Mouse (Mus musculus): ENCODE results near the gene Nt5c1a. TPM values are rescaled to one million over a fixed set of nuclear protein-coding genes. Genes with fewer than 3 reads are reported as not detected.
"Not testable (repeated sequence)": the region's sequence is repeated elsewhere in the genome, so short reads cannot be mapped to it uniquely, and the experiment has no call there.

Nt5c1a gene
- total RNA-seq (2021) = 10 to 100 TPM; 44.9 to 55.3 TPM
- long read RNA-seq, experiment 1, partial matches to known transcripts = 0 of 1 reads
- long read RNA-seq, experiment 1, other reads (novel, unspliced or antisense) = 1 of 1 reads
- long read RNA-seq, experiment 2 = 0 reads

DNA sequence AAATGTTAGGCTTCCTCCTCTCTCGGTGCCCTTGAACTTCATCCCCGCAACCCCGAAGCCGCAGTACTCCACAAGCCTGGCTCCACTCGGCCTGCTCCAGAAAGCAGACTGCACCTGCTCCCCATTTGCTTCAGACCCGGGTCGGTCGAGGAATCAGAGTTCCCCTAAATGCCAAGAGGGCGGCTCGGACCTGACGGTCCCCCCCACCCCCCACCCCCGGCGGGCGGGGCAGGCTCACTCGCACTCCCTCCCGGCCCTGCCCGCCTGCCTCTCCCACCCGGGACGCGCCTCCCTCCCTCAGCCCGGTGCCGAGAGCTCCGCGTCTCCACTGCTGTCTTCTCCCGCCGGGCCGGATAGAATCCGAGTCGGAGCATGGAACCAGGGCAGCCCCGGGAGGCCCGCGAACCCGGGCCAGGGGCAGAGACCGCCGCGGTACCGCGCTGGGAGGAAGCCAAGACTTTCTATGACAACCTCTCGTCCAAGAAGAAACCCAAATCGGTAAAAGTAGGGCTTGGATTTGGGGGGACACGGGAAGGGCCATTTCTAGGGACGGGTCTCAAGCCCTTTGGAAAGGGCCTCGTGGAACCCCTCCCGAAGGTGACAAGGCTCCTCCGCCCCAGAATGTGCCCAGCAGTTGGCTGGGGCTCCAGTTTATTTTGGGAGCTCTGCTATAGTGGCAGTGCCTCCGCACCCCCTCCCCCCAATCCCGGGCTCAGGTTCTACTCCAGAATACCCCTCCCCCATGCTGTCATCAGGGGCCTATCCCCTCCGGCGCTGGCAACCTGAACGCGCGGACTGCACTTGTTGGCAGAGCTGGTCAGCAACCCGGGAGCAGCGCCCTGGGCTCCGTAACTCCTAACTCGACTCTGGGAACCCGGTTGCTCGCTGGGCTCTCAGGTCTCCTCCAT, at the start of gene Nt5c1a:
Gene Nt5c1a, plus strand, starts transcription at position 319 of the 908 bp plus-strand sequence.
- peak; percentile 79 to 88 for DNase-seq

DNA sequence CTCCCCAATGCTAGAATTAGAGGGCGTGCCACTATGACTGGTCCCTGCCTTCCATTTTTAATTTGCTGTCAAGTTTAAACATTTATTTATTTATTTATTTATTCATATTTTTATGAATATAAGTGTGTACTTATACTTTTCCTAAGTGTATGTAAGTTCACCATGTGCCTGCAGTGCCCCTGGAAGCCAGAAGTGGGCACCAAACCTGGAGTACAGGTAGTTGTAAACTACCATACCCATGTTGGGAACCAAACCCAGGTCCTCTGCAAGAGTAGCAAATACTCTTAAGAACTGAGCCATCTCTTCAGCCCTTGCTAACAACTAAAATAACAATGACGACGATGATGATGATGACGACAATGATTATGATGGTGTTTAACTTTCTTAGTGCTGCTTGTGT, 49.3 kb upstream of the Nt5c1a start:
- DNase-seq = no peak

DNA sequence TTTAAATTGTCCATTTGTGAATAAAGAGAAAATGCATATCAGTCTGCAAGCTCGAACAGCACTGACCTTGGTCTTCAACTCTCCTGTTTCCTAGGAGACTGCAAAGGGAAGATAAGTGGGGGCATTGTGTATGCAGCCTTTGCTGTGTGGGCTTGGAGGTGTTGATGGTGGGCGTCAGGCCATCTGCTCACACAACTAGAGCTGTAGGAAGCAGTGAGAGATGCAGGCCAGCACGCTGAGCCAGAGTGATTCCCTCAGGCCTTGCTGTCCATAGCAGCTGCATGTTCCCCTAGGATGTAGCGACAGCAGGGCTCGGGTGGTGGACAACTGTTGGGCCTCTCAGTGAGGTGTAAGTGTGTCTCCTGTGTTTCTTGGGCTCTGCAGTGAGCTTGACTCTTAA, 48.3 kb upstream of the Nt5c1a start:
- no peak for DNase-seq

DNA sequence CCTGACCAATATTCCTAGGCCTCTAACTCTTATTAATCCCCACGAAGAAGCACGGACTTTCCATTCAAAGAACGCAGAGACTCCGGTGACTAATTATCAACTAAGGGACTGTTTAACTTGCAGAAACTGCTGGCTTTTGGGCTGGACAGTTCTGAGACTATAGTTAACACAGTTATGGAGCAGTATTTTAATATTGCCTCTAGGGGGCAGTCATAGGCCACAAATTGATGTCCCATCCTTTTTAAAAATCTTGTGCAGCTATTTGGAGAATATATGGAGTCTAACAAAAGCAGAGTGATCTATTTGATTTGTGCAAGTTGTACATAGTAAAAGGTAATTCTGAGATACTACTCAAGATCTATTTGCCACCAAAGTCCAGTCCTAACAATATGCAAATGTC, 46.3 kb upstream of the Nt5c1a start:
- DNase-seq = peak in 1 of 2 experiments; percentile 40

DNA sequence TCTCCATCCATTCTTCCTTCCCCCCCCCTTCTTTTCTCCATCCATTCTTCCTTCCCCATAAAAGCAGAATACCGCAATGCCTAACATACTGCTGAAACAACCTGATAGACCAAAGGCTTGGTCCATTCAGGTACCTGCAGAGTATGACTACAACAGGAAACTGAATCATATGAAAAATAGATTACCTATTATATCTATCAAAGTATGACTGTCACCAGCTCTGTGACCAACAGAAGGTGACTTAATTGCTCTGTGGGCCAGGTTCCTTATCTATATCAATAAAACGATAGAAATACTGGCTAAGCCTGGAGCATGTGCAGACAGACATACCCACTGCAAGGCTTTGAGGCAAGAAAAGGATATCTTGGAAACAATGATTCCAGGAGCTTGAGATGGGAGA, 45.9 kb upstream of the Nt5c1a start:
- DNase-seq = no peak

DNA sequence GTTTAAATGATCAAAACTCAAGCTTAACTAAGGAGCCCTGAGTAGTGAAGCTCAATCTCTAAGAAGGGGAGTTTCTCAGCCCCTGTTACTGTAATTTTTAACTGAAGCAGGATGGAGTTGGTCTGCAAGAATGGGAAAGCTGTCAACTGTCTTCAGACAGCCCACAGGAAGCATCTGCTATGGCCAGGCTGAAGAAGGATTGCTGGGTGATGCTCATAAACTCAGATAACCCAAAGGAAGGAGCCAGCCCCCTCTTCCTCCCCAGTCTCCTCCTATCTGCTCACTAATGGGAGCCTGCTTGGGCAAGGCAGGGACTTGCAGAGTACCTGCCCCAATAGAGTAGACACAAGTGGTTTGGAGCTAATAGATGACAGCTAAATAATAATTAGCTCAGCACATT, 45.5 kb upstream of the Nt5c1a start:
- no peak for DNase-seq

DNA sequence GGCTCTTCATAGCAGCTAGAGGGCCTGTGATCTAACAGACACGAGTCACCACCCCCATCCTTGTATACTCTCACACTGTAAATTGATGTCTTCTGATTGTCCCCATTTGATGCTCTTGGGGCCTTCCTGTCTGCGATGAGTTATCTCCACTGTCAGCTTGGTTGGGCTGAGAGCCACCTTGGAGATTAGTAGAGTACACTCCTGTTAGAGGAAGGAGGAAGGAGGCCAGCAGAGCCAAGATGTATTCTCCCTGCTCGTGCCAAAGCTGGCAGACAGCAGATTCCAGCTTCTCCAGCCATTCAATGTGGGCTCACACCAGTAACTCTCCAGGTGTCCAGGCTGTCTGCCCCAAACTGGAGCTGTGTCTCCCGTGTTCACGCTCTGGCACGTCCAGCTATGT, 40.7 kb upstream of the Nt5c1a start:
- no peak for DNase-seq

DNA sequence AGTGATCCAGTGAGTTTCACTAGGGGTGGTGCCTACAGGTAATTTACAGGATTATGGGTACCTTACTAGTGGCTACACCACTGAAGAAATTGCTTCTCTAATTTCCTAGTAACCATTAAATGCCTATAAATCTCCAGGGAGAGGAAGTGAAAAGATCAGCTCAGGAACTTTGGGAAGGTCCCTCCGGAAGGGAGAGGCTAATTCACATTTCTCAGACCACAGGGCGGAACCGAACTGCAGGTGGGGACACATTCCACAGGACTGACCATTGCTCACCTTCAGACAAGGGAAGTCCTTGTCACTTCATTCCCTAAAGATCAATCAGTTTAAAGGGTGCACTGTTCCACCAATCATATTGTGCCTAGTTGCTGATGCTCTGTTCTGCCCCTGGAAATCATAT, 40.1 kb upstream of the Nt5c1a start:
- DNase-seq = not testable (repeated sequence)

DNA sequence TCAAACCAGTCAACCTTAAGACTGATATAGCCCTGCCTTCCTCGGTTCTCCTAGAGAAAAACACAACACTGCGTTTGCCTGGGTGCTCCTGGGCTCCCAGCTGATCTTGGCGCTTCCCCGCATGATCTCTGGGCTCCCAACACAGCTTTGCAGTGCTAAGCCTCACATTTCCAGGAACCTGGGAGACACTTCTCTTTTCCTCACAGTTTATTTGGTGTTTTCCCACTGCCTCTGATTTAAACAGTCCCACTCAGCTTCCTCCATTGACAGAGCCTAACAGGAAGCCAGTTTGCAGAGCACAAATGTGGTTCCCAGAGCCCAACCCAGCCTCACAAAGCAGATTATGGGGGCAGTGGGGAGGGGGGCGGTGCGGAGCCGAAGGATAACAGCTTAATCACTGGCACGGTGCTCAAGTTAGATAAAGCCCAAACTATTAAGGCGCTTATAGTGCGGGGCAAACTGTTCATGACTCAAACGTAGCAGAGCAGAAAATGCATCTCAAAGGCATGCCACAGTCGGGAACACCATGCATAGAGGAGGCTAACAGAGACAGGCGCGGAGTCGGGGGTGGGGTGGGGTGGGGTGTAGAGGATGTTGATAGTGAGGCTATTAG, 38.9 kb upstream of the Nt5c1a start:
- DNase-seq = no peak

DNA sequence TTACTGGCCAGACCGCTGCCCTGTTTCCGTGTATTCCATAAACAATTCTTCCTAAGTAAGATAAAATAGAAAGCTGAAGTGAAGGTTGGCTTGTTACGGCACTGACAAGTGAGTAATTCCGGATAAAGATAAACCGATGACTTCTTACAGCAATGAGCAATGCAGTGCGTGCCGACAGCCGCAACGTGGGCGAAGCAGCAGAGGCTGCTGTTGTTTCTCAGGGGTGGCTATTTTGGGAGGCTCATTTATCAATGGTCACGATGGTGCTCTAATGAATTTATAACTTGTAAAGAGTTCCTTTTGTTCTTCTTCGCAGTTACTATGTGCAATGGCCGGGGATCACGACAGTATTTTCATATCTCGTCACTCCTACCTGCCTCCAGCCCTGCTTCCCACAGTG, 37.1 kb upstream of the Nt5c1a start:
- DNase-seq = peak; percentile 21 to 24

DNA sequence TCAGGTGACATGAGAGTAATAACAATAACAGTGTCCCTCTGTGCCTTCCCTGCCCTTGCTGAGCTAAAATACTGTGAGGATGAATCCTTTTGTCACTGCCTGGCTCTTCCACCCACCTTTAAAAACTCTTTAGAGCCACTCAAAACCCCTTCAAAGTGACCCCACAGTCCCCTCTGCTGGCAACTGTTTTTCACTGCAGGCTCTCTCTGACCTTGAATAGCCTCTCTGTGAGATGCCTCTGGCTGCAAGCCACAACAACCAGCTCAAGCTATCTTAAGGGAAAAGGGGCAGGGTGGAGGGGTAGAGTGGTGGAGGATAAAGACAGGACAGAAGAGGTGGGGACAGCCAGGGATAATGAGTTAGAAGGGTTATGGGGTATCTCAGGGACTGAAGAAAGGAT, 29.5 kb upstream of the Nt5c1a start:
- DNase-seq = peak; percentile 52 to 63

DNA sequence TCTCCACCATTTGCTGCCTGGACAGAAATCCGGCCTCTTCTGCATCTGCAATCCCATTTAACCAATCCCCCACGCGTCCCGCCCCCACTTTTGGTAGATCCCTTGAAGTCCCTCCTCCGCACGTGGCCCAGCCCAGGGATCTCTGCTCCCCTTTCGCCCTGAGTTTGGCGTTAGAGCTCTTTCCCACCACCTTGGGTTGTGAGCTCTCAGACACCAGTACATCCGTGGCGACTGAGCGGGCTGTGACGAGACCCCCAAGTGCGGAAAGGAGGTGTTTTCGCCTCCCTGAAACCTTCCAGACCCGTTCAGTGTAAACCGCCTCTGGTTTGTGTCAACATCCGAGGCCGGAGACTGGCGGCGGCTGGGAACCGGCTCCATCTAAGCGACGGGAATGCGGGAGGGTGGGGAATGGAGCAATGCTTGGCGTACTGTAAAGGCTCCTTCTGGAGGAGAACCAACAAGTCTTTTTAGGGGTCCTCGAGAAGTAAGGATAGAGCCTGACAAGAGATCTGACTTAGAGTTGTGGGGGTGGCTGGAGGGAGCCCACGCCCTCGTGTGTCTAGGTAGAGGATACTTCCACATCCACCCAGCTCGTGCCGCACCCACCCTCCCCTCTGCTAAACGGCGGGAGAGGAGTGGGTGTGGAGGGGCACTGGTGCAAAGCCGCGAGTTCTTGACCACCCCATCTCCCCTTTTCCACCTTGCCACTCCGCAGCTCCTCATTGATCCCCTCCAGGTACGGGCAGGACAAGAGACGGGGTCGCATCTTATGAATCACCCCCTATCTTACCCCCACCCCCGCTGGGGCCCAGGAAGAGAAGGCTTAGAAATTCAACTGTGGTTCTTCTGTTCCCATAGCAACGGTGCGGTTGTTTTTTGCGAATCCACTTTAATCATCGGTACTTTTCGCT, 18.7 kb upstream of the Nt5c1a start, which contains the start of gene Hpcal4:
Gene Hpcal4, plus strand, starts transcription at position 900 of the 911 bp plus-strand sequence.
- DNase-seq = peak; percentile 72 to 79

DNA sequence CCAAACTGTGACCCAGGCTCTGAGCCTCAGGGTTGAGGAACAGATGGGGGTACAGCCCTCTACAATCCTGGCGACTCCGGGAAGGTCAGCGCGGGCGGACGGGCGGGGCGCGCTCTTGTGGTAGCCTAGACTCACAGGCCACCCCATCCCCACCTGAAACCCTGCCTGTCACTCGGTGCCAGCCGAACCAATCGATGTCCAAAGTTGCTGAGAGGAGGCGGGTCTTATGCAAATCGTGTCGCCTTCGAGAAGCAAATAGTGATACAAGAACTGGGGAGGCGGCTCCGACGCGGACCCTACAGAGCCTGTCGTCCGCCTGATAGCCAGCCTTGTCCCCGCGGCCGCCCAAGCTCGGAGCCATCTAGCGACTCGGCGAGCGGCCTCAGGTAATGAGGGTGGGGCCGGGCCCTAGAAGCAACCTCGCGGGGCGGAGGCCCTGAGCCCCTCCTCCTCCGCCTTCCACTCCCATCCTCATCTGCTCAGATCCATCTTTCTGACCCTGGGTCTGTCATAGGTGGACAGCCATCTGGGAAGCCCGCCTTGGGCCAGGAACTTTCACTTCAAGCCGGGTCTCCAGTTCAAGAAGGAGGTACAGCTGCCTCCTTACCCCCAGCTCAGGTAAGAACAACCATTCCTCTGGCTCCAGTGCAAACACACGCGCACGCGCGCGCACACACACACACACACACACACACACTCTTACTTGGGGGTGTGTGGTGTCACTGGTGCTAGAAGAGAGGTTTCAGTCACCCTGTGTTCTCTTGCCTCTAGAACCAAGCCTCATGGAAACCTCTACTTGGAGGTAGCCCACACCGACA, 17.9 kb upstream of the Nt5c1a start:
- peak; percentile 84 to 87 for DNase-seq

DNA sequence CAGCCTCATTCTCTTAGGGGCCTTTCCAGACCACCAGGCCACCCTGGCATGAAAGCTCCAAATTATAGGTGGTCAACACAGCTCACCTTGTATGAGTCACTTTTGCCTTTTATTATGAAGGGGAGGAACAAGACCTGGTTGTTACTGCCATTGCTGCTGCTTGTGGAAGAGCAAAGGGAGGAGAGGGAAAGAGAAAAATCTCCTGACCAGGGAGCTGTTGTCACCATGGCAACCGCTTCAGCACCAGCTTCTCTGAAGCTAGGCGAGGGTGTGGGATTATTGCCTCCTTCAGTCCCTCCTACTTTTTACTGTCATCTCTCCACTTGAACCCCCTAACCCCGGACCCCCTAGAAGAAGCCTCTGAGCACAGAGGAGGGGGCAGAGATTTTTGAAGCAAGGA, 16.5 kb upstream of the Nt5c1a start:
- no peak for DNase-seq

DNA sequence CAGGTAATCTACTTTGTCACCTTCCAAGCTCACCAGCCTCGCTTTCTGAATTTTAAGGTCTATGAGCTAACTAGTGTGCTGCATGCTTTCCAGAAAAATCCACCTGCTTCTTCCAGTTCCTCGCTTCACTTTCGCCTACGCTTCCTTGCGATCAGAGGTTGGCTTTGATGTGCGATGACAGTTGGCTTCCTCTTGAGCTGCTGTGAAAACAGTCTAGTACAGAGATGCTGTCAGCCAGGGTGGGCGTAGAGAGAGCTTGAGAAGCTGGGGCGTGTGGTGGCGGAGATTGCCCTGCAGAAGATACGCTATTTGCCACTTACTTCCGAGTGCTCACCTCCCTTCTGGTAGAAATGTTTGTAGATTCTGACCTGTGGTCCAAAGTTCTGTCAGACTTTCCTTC, 9.0 kb upstream of the Nt5c1a start:
- no peak for DNase-seq

DNA sequence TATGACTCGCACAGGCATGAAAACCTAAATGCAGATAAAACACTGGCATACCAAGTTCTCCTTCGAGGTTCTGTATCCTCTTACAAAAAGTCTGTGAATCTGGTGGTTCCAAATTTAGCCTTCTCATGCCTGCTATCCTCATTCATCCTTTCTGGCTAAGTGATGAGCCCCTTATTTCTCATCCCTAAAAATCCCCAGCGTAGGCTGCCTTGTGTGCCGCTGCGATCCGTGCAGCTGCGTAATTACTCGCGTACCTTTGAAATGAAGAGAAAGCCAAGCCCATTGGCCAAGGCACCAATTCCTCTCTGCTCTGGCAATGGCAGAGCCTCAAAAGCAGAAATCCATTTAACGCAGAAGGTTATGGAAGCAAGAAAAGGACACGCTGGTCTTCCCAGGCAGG, 7.5 kb upstream of the Nt5c1a start:
- DNase-seq = no peak

DNA sequence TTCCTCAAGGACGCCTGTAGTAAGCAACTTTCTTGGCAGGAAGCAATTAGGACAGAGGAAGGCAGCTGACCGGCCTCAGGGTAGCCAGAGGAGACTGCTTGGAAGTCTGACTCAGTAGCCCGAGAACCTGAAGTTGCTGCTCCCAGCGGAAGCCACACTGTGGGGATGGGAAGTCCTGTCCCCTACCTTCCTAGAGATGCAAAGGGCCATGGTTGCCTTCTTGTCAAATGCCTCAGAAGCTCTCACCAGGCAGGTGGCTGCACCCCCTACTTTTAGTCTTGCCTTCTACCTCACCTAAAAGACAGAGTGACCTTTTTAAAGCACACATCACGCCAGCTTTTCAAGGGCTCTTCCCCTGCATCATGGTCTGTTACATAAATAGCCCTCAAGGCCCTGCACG, 4.6 kb upstream of the Nt5c1a start:
- DNase-seq = peak; percentile 42 to 49

DNA sequence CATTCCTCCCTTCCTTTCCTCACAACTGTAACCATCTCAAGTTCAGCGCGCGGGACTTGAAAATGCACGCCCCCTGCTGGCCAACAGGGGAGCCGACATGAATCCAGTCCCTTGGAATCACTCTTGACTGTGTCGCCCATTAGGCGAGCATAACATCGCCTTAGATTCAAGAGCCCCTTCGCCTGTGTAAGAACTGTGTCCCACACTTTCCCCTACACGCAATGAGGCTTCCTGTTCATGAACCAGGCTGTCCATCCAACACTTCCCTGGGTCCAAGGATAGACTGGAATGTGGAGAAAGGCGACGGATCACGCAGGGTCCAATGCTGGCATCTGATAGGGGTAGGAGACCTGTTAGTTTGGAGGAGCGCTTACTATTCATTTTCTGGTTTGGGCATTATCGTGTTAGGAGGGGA, 526 bp upstream of the Nt5c1a start:
- peak; percentile 81 to 86 for DNase-seq

DNA sequence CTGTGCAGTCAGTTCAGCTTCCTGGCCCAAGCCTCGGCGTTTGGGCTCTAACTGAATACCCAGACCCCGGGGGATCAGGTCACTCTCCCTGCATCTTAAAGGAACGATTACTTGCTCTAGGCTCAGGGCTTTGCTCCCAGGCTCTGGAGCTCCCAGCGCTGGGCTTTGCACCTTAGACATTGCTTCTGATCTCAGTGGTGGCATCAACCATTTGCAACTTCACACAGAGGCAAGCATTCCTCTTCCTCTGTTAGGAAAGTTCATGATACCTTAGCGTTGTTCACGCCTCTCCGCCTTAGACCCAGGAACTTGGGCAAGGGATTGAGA, 753 bp downstream of the Nt5c1a start:
- no peak for DNase-seq

DNA sequence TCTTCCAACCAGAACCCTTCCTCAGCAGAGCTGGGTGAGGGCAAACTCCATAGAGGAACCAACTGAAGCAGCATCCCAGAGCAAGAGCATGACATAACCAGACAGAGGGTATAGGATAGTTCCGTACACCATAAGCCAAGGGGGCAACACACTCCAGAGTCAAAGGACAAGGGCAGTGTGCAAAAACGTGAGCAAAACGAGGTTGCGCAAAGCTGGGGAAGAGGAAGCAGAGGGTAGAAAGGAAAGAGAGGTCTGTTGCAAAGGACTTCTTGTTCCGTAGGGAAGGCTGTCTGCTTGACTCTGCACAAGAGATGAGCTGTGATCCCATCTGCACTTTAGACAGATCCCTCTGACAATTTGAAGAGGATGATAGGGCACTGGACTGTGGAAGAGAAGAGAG, 6.0 kb downstream of the Nt5c1a start:
- DNase-seq = no peak

DNA sequence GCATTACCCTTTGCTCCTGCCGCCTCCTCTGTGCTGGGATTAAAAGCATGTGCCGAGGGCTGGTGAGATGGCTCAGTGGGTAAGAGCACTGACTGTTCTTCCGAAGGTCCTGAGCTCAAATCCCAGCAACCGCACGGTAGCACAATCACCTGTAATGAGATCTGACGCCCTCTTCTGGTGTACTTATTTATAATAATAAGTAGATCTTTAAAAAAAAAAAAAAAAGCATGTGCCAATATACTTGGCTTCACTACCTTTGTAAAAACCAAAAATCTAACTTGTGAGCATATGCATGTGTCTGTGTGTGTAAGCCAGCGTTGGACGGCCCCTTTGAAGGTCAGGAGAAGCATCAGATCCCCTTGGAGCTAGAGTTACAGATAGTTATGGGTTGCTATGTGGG, 9.7 kb downstream of the Nt5c1a start:
- DNase-seq = no peak

DNA sequence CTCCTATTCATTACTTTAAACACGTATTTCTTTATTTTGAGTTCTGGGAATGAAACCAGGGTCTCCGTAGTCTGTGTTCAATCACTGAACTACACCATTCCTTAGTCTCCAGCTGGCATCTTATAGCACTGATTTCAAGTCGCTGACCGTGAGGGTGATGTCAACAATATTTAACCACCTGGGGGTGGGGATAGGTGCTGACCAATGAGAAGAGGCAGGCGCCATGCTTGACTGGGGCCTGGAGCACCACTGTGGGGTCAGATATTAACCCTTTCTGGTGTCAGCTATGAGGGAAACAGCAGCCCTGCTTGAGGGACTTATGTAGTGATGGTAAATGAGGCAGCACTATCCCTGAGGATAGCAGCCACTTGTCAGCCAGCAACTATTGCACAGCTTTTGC, 10.1 kb downstream of the Nt5c1a start:
- DNase-seq = no peak

Measured in adrenal gland, postnatal 36 days (tissue).